Mouse (Mus musculus) yolk sac, embryonic 10.5 days (tissue): ENCODE measurements around the gene Olfr902.
"Not testable (repeated sequence)": the region's sequence is repeated elsewhere in the genome, so short reads cannot be mapped to it uniquely, and the experiment has no call there.

Source experiments
- DNase-seq: peaks from one replicate; pipeline ENCODE4 v3.0.0-alpha.2; 2017; ENCODE audit warnings: low spot score

Olfr902 gene

GRCm38 (mm10) chr9:38447352-38447751, at the start of gene Olfr902:
TSS of gene Olfr902 (plus strand) at chr9:38447652.
- no peak for DNase-seq

GRCm38 (mm10) chr9:38401398-38401797, 46.1 kb upstream of the Olfr902 start, which contains the start of gene Olfr147:
TSS of gene Olfr147 (plus strand) at chr9:38401698.
- no peak for DNase-seq

GRCm38 (mm10) chr9:38407502-38407901, 40.0 kb upstream of the Olfr902 start:
- not testable (repeated sequence) for DNase-seq

GRCm38 (mm10) chr9:38413502-38413901, 34.0 kb upstream of the Olfr902 start:
- DNase-seq: peak; percentile 7

GRCm38 (mm10) chr9:38423801-38424200, 23.7 kb upstream of the Olfr902 start:
- DNase-seq: no peak

- DNase-seq: no peak
Measured at GRCm38 (mm10) chr9:38427026-38427425, 20.4 kb upstream of the Olfr902 start.

- DNase-seq: no peak
Measured at GRCm38 (mm10) chr9:38429155-38429554, 18.3 kb upstream of the Olfr902 start, which contains the start of gene Olfr901. TSS of gene Olfr901 (plus strand) at chr9:38429455.

GRCm38 (mm10) chr9:38462844-38463243, 15.4 kb downstream of the Olfr902 start, which contains the start of gene Olfr904:
TSS of gene Olfr904 (plus strand) at chr9:38463144.
- no peak for DNase-seq

- DNase-seq: no peak
Measured at GRCm38 (mm10) chr9:38470807-38471206, 23.4 kb downstream of the Olfr902 start, which contains the start of gene Olfr905. TSS of gene Olfr905 (plus strand) at chr9:38471107.

- no peak for DNase-seq
Measured at GRCm38 (mm10) chr9:38486785-38487184, 39.3 kb downstream of the Olfr902 start, which contains the start of gene Olfr906. TSS of gene Olfr906 (plus strand) at chr9:38487085.

GRCm38 (mm10) chr9:38495501-38495900, 48.0 kb downstream of the Olfr902 start, which contains the start of gene Olfr907:
TSS of gene Olfr907 (plus strand) at chr9:38495801.
- DNase-seq: no peak
